Mouse (Mus musculus): ENCODE measurements around the gene Ptgir.

DNA sequence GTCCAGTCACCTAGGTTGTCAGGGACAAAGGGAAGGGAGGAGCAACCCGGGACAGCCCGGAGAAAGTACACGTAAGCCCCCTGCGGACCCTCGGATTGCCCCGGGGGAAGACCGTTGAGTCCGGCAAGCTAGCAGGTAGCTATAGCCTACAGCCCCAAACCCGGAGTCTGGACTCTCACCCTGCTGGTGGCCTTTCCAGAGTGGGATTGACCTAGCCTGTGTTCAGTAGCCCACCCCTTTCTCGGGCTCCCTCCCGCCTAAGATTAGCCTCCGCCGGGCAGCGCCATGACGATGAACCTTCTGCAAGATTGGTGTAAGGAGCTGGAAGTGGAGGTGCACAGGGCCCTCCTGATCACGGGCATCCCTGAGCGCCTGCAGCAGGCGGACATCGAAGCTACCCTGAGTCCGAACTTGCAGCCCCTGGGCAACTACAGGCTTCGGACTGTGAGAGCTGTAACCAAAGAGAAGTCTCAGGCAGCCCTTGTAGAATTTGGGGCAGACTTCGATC, 38.6 kb downstream of the Ptgir start:
- TF ChIP-seq CTCF (IDR thresholded peaks at IDR 0.05; ENCODE audit: borderline replicate concordance, insufficient read depth, low read depth, low read length) (no peak), POLR2A (IDR thresholded peaks at IDR 0.05; ENCODE audit: borderline replicate concordance, insufficient read depth, low read length) (no peak)
